Mouse (Mus musculus): ENCODE results near the gene Impdh1. TPM values are rescaled to one million over a fixed set of nuclear protein-coding genes. Genes with fewer than 3 reads are reported as not detected.
A peak's percentile ranks its signal among the peaks of the same experiment; 100 is the strongest.
"Not testable (repeated sequence)": the region's sequence is repeated elsewhere in the genome, so short reads cannot be mapped to it uniquely, and the experiment has no call there.

Gene Impdh1
- polyA plus RNA-seq, 1 experiment from 2014 or later: 41.7 TPM

DNA sequence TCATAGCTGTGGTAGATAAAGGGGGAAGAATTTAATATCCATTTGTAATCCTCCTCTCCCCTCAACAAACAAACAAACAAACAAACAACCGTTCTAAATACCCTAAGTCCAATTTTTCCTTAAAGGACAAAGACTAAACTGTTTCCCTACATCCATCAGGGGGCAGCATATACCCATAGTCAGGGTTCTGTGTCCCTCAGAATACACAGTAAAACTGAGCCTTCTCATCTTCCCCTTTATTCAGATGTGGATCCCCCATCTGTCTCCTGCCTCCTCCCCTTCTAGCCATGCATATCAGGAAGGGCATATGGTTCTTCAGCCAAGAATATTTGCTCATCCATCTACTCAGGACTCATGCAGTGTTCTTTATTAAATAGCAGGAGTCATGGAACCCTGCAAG, 50.0 kb downstream of the Impdh1 start:
- Histone ChIP-seq H3K4me3 (ENCODE audit: low read length) (no peak overlapping the region), H3K4me2 (replicated peaks; ENCODE audit: low read depth, low read length) (no peak overlapping the region), H3K4me1 (ENCODE audit: control insufficient read depth, insufficient read depth, low read length) (peaks cover 18% of the 10 kb centered on the region), H3K9ac (ENCODE audit: low read depth, low read length) (no peak overlapping the region), H3K36me3 (ENCODE audit: control insufficient read depth, insufficient read depth, low read length) (no peaks in the 10 kb centered on the region; the same call in 1 of the 2 replicates), H3K27me3 (ENCODE audit: control insufficient read depth, insufficient read depth, low read length) (peaks cover 35% of the 10 kb centered on the region), H3K27ac (ENCODE audit: low read depth, low read length) (no peak overlapping the region), H3K9me3 (ENCODE audit: control insufficient read depth, low read length) (no peaks in the 10 kb centered on the region)
- no peak for ATAC-seq (ENCODE audit: low FRiP score, low TSS enrichment)
- WGBS: 11% methylated on average over 1 of the region's 1 CpGs

DNA sequence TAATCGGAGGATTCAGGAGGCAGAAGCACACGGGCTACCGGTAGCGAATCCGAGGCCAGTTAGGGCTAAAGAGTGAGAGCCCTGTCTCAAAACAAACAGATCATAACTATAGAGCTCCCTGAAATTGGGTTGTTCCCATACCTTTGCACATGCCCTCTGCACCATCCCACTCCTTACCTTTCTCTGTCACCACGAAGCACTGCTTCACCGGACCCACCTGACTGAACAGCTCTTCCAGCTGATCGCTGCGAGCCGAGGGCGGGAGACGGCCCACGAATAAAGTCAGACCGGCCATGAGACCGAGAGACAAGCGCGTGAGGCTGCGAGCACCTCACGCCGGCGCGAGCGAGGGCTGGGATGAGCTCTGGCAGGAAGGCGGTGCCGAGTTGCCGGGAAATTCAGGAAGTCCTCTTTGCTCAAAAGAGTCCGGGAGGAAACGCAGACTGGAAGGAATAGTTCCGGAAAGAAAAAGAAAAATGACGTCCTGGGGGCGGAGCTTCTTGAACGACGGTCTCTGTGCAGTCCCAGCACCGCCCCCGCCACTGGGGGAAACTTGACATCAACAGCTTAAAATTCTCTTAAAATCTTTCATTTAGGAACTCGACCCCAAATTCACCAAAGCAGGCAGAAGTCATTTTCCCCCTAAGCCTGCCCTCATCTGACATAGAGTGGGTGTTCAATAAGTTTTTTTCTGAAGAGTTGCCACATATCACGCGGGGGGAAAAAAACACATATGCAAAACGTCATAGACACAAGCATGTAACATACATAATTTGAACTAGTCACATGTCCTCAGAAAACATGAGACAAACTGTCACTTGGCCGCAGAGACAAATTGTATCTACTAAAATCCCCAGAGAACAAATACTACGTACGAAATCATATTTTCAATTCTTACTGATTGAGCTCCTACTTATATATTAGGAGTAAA, 51.6 kb downstream of the Impdh1 start, which contains the start of gene Rbm28:
Gene Rbm28, minus strand, starts transcription at position 693 of the 931 bp plus-strand sequence.
- Histone ChIP-seq H3K4me1 (ENCODE audit: control insufficient read depth, insufficient read depth, low read length) (peaks cover 9% of the 10 kb centered on the region), H3K27me3 (ENCODE audit: control insufficient read depth, insufficient read depth, low read length) (peaks cover 20% of the 10 kb centered on the region), H3K9ac (ENCODE audit: low read depth, low read length) (peak within 1 kb of the TSS; percentile 64), H3K27ac (ENCODE audit: low read depth, low read length) (no peak within 1 kb of the TSS), H3K4me2 (replicated peaks; ENCODE audit: low read depth, low read length) (peak within 1 kb of the TSS; percentile 71), H3K36me3 (ENCODE audit: control insufficient read depth, insufficient read depth, low read length) (peaks cover 2% of the 10 kb centered on the region; the same call in 1 of the 2 replicates), H3K4me3 (ENCODE audit: low read length) (peak within 1 kb of the TSS; percentile 68), H3K9me3 (ENCODE audit: control insufficient read depth, low read length) (no peaks in the 10 kb centered on the region)
- ATAC-seq (ENCODE audit: low FRiP score, low TSS enrichment): peak; percentile 84
- WGBS: 8% methylated on average over 42 of the region's 42 CpGs

DNA sequence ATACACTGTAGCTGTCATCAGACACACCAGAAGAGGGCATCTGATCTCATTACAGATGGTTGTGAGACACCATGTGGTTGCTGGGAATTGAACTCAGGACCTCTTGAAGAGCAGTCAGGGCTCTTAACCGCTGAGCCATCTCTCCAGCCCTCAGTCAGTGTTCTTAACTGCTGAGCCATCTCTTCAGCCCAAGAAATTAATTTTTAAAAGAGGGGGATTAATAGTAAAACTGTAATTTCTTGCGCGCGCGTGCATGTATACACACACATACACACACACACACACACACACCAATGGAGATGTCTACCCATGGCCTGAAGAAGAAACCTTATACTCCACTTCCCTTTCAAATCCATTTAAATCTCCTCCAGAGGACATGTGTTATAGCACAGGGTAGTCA, 54.9 kb downstream of the Impdh1 start:
- not testable (repeated sequence) for ATAC-seq (ENCODE audit: low FRiP score, low TSS enrichment)

DNA sequence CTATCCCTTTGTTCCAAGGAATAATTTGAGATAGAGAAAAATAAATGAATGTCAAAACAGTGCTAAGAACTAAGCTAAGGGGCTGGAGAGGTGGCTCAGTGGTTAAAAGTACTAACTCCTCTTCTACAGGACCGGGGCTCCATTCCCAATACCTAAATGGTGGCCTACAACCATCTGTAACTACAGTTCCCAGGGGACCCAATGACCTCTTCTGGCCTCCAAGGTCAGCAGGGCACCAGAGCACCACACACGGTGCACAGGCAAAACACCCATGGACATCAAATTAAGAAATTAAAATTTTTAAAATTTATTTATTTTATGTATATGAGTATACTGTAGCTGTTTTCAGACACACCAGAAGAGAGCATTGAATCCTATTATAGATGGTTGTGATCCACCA, 55.4 kb downstream of the Impdh1 start:
- ATAC-seq (ENCODE audit: low FRiP score, low TSS enrichment): no peak
- Histone ChIP-seq H3K27ac (ENCODE audit: low read depth, low read length) (no peak overlapping the region), H3K4me3 (ENCODE audit: low read length) (no peak overlapping the region), H3K27me3 (ENCODE audit: control insufficient read depth, insufficient read depth, low read length) (no peaks in the 10 kb centered on the region), H3K4me2 (replicated peaks; ENCODE audit: low read depth, low read length) (no peak overlapping the region), H3K9me3 (ENCODE audit: control insufficient read depth, low read length) (no peaks in the 10 kb centered on the region), H3K4me1 (ENCODE audit: control insufficient read depth, insufficient read depth, low read length) (peaks cover 9% of the 10 kb centered on the region), H3K36me3 (ENCODE audit: control insufficient read depth, insufficient read depth, low read length) (peaks cover 38% of the 10 kb centered on the region), H3K9ac (ENCODE audit: low read depth, low read length) (no peak overlapping the region)
- WGBS: 89% methylated on average over 2 of the region's 2 CpGs

More for the DNA sequence above, 54.9 kb downstream of the Impdh1 start:
- WGBS: 98% methylated on average over 5 of the region's 5 CpGs
- H3K36me3 ChIP-seq (ENCODE audit: control insufficient read depth, insufficient read depth, low read length): peaks cover 33% of the 10 kb centered on the region
- H3K4me3 ChIP-seq (ENCODE audit: low read length); H3K4me1 ChIP-seq (ENCODE audit: control insufficient read depth, insufficient read depth, low read length); H3K4me2 ChIP-seq (replicated peaks; ENCODE audit: low read depth, low read length); H3K27me3 ChIP-seq (ENCODE audit: control insufficient read depth, insufficient read depth, low read length); H3K9ac ChIP-seq (ENCODE audit: low read depth, low read length); H3K27ac ChIP-seq (ENCODE audit: low read depth, low read length); H3K9me3 ChIP-seq (ENCODE audit: control insufficient read depth, low read length): not testable (repeated sequence)

DNA sequence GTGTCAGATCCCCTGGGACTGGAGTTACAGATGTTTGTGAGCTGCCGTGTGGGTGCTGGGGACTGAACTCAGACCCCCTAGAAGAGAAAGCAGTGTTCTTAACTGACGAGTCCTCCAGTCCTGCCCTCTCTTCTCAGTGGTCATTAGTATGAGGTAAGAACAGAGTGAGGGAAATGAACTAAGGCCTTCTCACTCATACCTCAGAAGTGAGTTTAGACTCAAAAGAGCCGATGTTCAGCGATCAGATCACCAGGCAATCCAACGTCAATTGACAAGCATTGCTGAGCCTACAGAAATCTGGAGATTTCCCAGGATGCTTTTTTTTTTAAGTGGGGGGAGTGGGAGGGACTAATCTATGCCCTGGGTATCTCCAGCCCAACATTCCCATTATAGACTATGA, 59.8 kb downstream of the Impdh1 start:
- 91% methylated on average over 5 of the region's 5 CpGs for WGBS
- ATAC-seq (ENCODE audit: low FRiP score, low TSS enrichment): no peak
- H3K27ac ChIP-seq (ENCODE audit: low read depth, low read length): no peak overlapping the region

More for the DNA sequence above, 59.8 kb downstream of the Impdh1 start:
- Histone ChIP-seq H3K9ac (ENCODE audit: low read depth, low read length) (no peak overlapping the region), H3K4me1 (ENCODE audit: control insufficient read depth, insufficient read depth, low read length) (no peaks in the 10 kb centered on the region), H3K4me3 (ENCODE audit: low read length) (no peak overlapping the region), H3K9me3 (ENCODE audit: control insufficient read depth, low read length) (no peaks in the 10 kb centered on the region), H3K36me3 (ENCODE audit: control insufficient read depth, insufficient read depth, low read length) (peaks cover 75% of the 10 kb centered on the region), H3K4me2 (replicated peaks; ENCODE audit: low read depth, low read length) (no peak overlapping the region), H3K27me3 (ENCODE audit: control insufficient read depth, insufficient read depth, low read length) (no peaks in the 10 kb centered on the region)

Small RNAs within 50 kb of the gene (microRNA-seq; reads per million reads assigned to microRNA genes)
- gene Gm24303: not detected

Other genes starting within 250 kb of the Impdh1 start
- gene Lep, start 156.1 kb downstream of the Impdh1 start, polyA plus RNA-seq (2014; fragmentation: Nextera tagmentation; extraction: Ambion mirVana): not detected in 2 replicates
- 65.1 and 65.8 TPM in 2 replicates for gene Rbm28, start 51.4 kb downstream of the Impdh1 start, polyA plus RNA-seq (2014; fragmentation: Nextera tagmentation; extraction: Ambion mirVana)
- 0.96 and 1.4 TPM in 2 replicates for gene Prrt4, start 36.8 kb downstream of the Impdh1 start, polyA plus RNA-seq (2014; fragmentation: Nextera tagmentation; extraction: Ambion mirVana)
- 32.1 and 43.2 TPM in 2 replicates for gene Hilpda, start 56.1 kb upstream of the Impdh1 start, polyA plus RNA-seq (2014; fragmentation: Nextera tagmentation; extraction: Ambion mirVana)
- 0.27 TPM in 1 of 2 replicates, not detected in the other for gene Fam71f2, start 63.2 kb upstream of the Impdh1 start, polyA plus RNA-seq (2014; fragmentation: Nextera tagmentation; extraction: Ambion mirVana)
- gene Fam71f1, start 102.8 kb upstream of the Impdh1 start, polyA plus RNA-seq (2014; fragmentation: Nextera tagmentation; extraction: Ambion mirVana): 0.19 TPM in 1 of 2 replicates, not detected in the other
- gene Calu, start 131.7 kb upstream of the Impdh1 start, polyA plus RNA-seq (2014; fragmentation: Nextera tagmentation; extraction: Ambion mirVana): 195 and 382 TPM in 2 replicates
- 0.87 and 0.90 TPM in 2 replicates for gene Opn1sw, start 172.1 kb upstream of the Impdh1 start, polyA plus RNA-seq (2014; fragmentation: Nextera tagmentation; extraction: Ambion mirVana)
- 22.8 and 30.3 TPM in 2 replicates for gene Ccdc136, start 179.9 kb upstream of the Impdh1 start, polyA plus RNA-seq (2014; fragmentation: Nextera tagmentation; extraction: Ambion mirVana)
- 5.5 and 8.3 TPM in 2 replicates for gene Flnc, start 216.9 kb upstream of the Impdh1 start, polyA plus RNA-seq (2014; fragmentation: Nextera tagmentation; extraction: Ambion mirVana)